Mouse (Mus musculus) left cerebral cortex, postnatal 25 days (tissue): Measurements from ENCODE around the gene Ubtd1. TPM values are rescaled to one million over a fixed set of nuclear protein-coding genes. Genes with fewer than 3 reads are reported as not detected.
A peak's percentile ranks its signal among the peaks of the same experiment; 100 is the strongest.

Experiments used
- DNase-seq, 2 experiments: peaks; one replicate each; pipeline ENCODE4 v3.0.0; 2022; ENCODE audit warnings: low spot score in 2 of 2, mixed read lengths in 1 of 2
- intact Hi-C: fragments of 180-260 bp; cut with DNase I; formaldehyde crosslinking; loops from one replicate; pipeline ENCODE4 v1.15.1; 2025
- total RNA-seq, 2 experiments: library from RNA; stranded (reverse); gene quantifications; 2 replicates each; pipeline ENCODE4 v1.2.3; 2021

Gene Ubtd1
- total RNA-seq = 10 to 100 TPM; 10.7 to 13.6 TPM

GRCm38 (mm10) chr19:41981595-41981927 is at the start of gene Ubtd1:
Gene Ubtd1 (plus strand): TSS chr19:41981763.
- DNase-seq = no peak
- intact Hi-C loops = loop anchor here (2.0 to 5.0 kb wide), 2 partner anchors 35 to 106 kb away; partner anchors contain the start of gene Morn4

- intact Hi-C loops = loop anchor here (5.0 kb wide), 1 partner anchor 100 kb away; no protein-coding TSS in a partner anchor
- no peak for DNase-seq
Observed at GRCm38 (mm10) chr19:41932686-41933085, 48.9 kb upstream of the Ubtd1 start.

- intact Hi-C loops = loop anchor here (5.0 kb wide), 1 partner anchor 99 kb away; no protein-coding TSS in a partner anchor
Observed at GRCm38 (mm10) chr19:41933179-41934086, 48.1 kb upstream of the Ubtd1 start, which contains the start of the genes Exosc1 and Zdhhc16. Gene Exosc1 (minus strand): TSS chr19:41933423. Gene Zdhhc16 (plus strand): TSS chr19:41933480.

GRCm38 (mm10) chr19:41934124-41934523 is 47.4 kb upstream of the Ubtd1 start:
- DNase-seq = no peak
- intact Hi-C loops = loop anchor here (5.0 kb wide), 1 partner anchor 98 kb away; no protein-coding TSS in a partner anchor

More at GRCm38 (mm10) chr19:41933179-41934086, 48.1 kb upstream of the Ubtd1 start, which contains the start of the genes Exosc1 and Zdhhc16:
- DNase-seq = peak; percentile 99 to 100

GRCm38 (mm10) chr19:41935921-41936320 is 45.6 kb upstream of the Ubtd1 start:
- no peak for DNase-seq
- intact Hi-C loops = no loop called here

GRCm38 (mm10) chr19:41938539-41938938 is 43.0 kb upstream of the Ubtd1 start:
- DNase-seq = no peak
- intact Hi-C loops = no loop called here

- no peak for DNase-seq
- intact Hi-C loops = no loop called here
Observed at GRCm38 (mm10) chr19:41943841-41944240, 37.7 kb upstream of the Ubtd1 start.

- intact Hi-C loops = no loop called here
- peak in 1 of 2 experiments; percentile 43 for DNase-seq
Observed at GRCm38 (mm10) chr19:41952287-41952686, 29.3 kb upstream of the Ubtd1 start.

- DNase-seq = peak in 1 of 2 experiments; percentile 41
- intact Hi-C loops = no loop called here
Observed at GRCm38 (mm10) chr19:41953574-41953973, 28.0 kb upstream of the Ubtd1 start.

GRCm38 (mm10) chr19:41969618-41970017 is 11.9 kb upstream of the Ubtd1 start:
- no peak for DNase-seq
- intact Hi-C loops = no loop called here

- peak; percentile 28 to 83 for DNase-seq
- intact Hi-C loops = no loop called here
Observed at GRCm38 (mm10) chr19:41973891-41974794, 7.4 kb upstream of the Ubtd1 start.

GRCm38 (mm10) chr19:41980422-41980818 is 1.1 kb upstream of the Ubtd1 start:
- DNase-seq = peak; percentile 16 to 43
- intact Hi-C loops = loop anchor here (2.0 to 5.0 kb wide), 2 partner anchors 36 to 107 kb away; partner anchors contain the start of gene Morn4

- intact Hi-C loops = loop anchor here (2.0 to 5.0 kb wide), 2 partner anchors 36 to 106 kb away; partner anchors contain the start of gene Morn4
- DNase-seq = peak; percentile 99 to 100
Observed at GRCm38 (mm10) chr19:41980819-41981594, 556 bp upstream of the Ubtd1 start, which contains the start of gene Mms19. Gene Mms19 (minus strand): TSS chr19:41981157.

- peak; percentile 11 to 33 for DNase-seq
- intact Hi-C loops = loop anchor here (1.0 to 5.0 kb wide), 3 partner anchors 35 to 105 kb away; partner anchors contain the start of gene Morn4
Observed at GRCm38 (mm10) chr19:41981931-41982790, 598 bp downstream of the Ubtd1 start.

GRCm38 (mm10) chr19:41982791-41983150 is 1.2 kb downstream of the Ubtd1 start:
- intact Hi-C loops = loop anchor here (1.0 to 5.0 kb wide), 2 partner anchors 44 to 105 kb away; partner anchors contain the start of gene Morn4
- no peak for DNase-seq

GRCm38 (mm10) chr19:41985994-41986393 is 4.4 kb downstream of the Ubtd1 start:
- intact Hi-C loops = no loop called here
- DNase-seq = no peak

GRCm38 (mm10) chr19:41987206-41987605 is 5.6 kb downstream of the Ubtd1 start:
- DNase-seq = no peak

GRCm38 (mm10) chr19:41989810-41990209 is 8.2 kb downstream of the Ubtd1 start:
- intact Hi-C loops = no loop called here
- no peak for DNase-seq

More at GRCm38 (mm10) chr19:41987206-41987605, 5.6 kb downstream of the Ubtd1 start:
- intact Hi-C loops = no loop called here
